Mouse (Mus musculus): Measurements from ENCODE around the gene Rab3c. TPM values are rescaled to one million over a fixed set of nuclear protein-coding genes. Genes with fewer than 3 reads are reported as not detected.
A peak's percentile ranks its signal among the peaks of the same experiment; 100 is the strongest.

Rab3c gene
- polyA plus RNA-seq, 1 experiment from 2014 or later, result 87.8 TPM

- no peaks in the 10 kb centered on the region for H3K27me3 ChIP-seq
- no peak overlapping the region for H3K4me2 ChIP-seq (replicated peaks)
- no peak for ATAC-seq (ENCODE audit: low FRiP score, low read depth)
- no peak overlapping the region for H3K4me3 ChIP-seq
- no peaks in the 10 kb centered on the region for H3K4me1 ChIP-seq
- H3K36me3 ChIP-seq, result no peaks in the 10 kb centered on the region
- 94% methylated on average over 9 of the region's 9 CpGs for WGBS
- no peak overlapping the region for H3K9ac ChIP-seq (replicated peaks)
- H3K9me3 ChIP-seq, result no peaks in the 10 kb centered on the region
- no peak overlapping the region for H3K27ac ChIP-seq (replicated peaks)
Observed at GRCm38 (mm10) chr13:110075587-110075986, 205.2 kb downstream of the Rab3c start.

GRCm38 (mm10) chr13:110074180-110074579 is 206.6 kb downstream of the Rab3c start:
- WGBS, result 74% methylated on average over 2 of the region's 2 CpGs
- H3K4me1 ChIP-seq, result no peaks in the 10 kb centered on the region
- peaks cover 4% of the 10 kb centered on the region; the same call in 1 of the 2 replicates for H3K36me3 ChIP-seq
- H3K27me3 ChIP-seq, result no peaks in the 10 kb centered on the region
- no peak overlapping the region for H3K4me2 ChIP-seq (replicated peaks)
- no peak overlapping the region for H3K4me3 ChIP-seq
- no peak overlapping the region for H3K9ac ChIP-seq (replicated peaks)
- ATAC-seq (ENCODE audit: low FRiP score, low read depth), result no peak
- no peak overlapping the region for H3K27ac ChIP-seq (replicated peaks)
- 0 out of 2 replicates have a peak, but pooled peaks cover 5% of the 10 kb centered on the region for H3K9me3 ChIP-seq

- H3K9ac ChIP-seq (replicated peaks), result no peak overlapping the region
- H3K27me3 ChIP-seq, result no peaks in the 10 kb centered on the region
- H3K36me3 ChIP-seq, result peaks cover 4% of the 10 kb centered on the region; the same call in 1 of the 2 replicates
- H3K4me1 ChIP-seq, result peaks cover 16% of the 10 kb centered on the region; the same call in 1 of the 2 replicates
- H3K9me3 ChIP-seq, result 0 out of 2 replicates have a peak, but pooled peaks cover 5% of the 10 kb centered on the region
- no peak for ATAC-seq (ENCODE audit: low FRiP score, low read depth)
- H3K4me2 ChIP-seq (replicated peaks), result no peak overlapping the region
- no peak overlapping the region for H3K27ac ChIP-seq (replicated peaks)
- WGBS, result 84% methylated on average over 3 of the region's 3 CpGs
- no peak overlapping the region for H3K4me3 ChIP-seq
Observed at GRCm38 (mm10) chr13:110067149-110067548, 213.6 kb downstream of the Rab3c start.

GRCm38 (mm10) chr13:110066674-110067073 is 214.1 kb downstream of the Rab3c start:
- WGBS, result 69% methylated on average over 2 of the region's 2 CpGs
- ATAC-seq (ENCODE audit: low FRiP score, low read depth), result no peak
- peaks cover 4% of the 10 kb centered on the region; the same call in 1 of the 2 replicates for H3K36me3 ChIP-seq

GRCm38 (mm10) chr13:110062835-110063411 is 217.9 kb downstream of the Rab3c start:
- peak; percentile 97 for ATAC-seq (ENCODE audit: low FRiP score, low read depth)
- 7% methylated on average over 9 of the region's 9 CpGs for WGBS

More at GRCm38 (mm10) chr13:110066674-110067073, 214.1 kb downstream of the Rab3c start:
- no peak overlapping the region for H3K9ac ChIP-seq (replicated peaks)
- no peak overlapping the region for H3K4me2 ChIP-seq (replicated peaks)
- 0 out of 2 replicates have a peak, but pooled peaks cover 5% of the 10 kb centered on the region for H3K9me3 ChIP-seq
- peaks cover 17% of the 10 kb centered on the region; the same call in 1 of the 2 replicates for H3K4me1 ChIP-seq
- no peak overlapping the region for H3K27ac ChIP-seq (replicated peaks)
- no peak overlapping the region for H3K4me3 ChIP-seq
- H3K27me3 ChIP-seq, result no peaks in the 10 kb centered on the region

GRCm38 (mm10) chr13:110062288-110062687 is 218.5 kb downstream of the Rab3c start:
- Histone ChIP-seq H3K4me3 (no peak overlapping the region), H3K27me3 (no peaks in the 10 kb centered on the region), H3K36me3 (no peaks in the 10 kb centered on the region), H3K9ac (replicated peaks) (no peak overlapping the region), H3K4me1 (peaks cover 17% of the 10 kb centered on the region; the same call in 1 of the 2 replicates), H3K9me3 (no peaks in the 10 kb centered on the region), H3K4me2 (replicated peaks) (no peak overlapping the region), H3K27ac (replicated peaks) (peak overlapping the region; percentile 58)
- ATAC-seq (ENCODE audit: low FRiP score, low read depth), result no peak
- WGBS, result 53% methylated on average over 8 of the region's 8 CpGs

More at GRCm38 (mm10) chr13:110062835-110063411, 217.9 kb downstream of the Rab3c start:
- Histone ChIP-seq H3K27ac (replicated peaks) (peak overlapping the region; percentile 85), H3K36me3 (no peaks in the 10 kb centered on the region), H3K9ac (replicated peaks) (no peak overlapping the region), H3K4me1 (peaks cover 17% of the 10 kb centered on the region; the same call in 1 of the 2 replicates), H3K4me2 (replicated peaks) (peak overlapping the region; percentile 40), H3K4me3 (no peak overlapping the region), H3K9me3 (no peaks in the 10 kb centered on the region), H3K27me3 (no peaks in the 10 kb centered on the region)

GRCm38 (mm10) chr13:110054538-110054937 is 226.3 kb downstream of the Rab3c start:
- no peak overlapping the region for H3K9ac ChIP-seq (replicated peaks)
- no peak overlapping the region for H3K4me3 ChIP-seq
- H3K4me1 ChIP-seq, result no peaks in the 10 kb centered on the region
- no peaks in the 10 kb centered on the region for H3K9me3 ChIP-seq
- 48% methylated on average over 8 of the region's 8 CpGs for WGBS
- H3K27me3 ChIP-seq, result no peaks in the 10 kb centered on the region
- no peak for ATAC-seq (ENCODE audit: low FRiP score, low read depth)
- H3K27ac ChIP-seq (replicated peaks), result no peak overlapping the region
- H3K4me2 ChIP-seq (replicated peaks), result no peak overlapping the region
- no peaks in the 10 kb centered on the region for H3K36me3 ChIP-seq

GRCm38 (mm10) chr13:110048767-110049434 is 231.9 kb downstream of the Rab3c start:
- Histone ChIP-seq H3K9ac (replicated peaks) (no peak overlapping the region), H3K27ac (replicated peaks) (no peak overlapping the region), H3K4me3 (no peak overlapping the region), H3K9me3 (no peaks in the 10 kb centered on the region), H3K4me2 (replicated peaks) (no peak overlapping the region), H3K4me1 (no peaks in the 10 kb centered on the region), H3K27me3 (no peaks in the 10 kb centered on the region), H3K36me3 (no peaks in the 10 kb centered on the region)
- ATAC-seq (ENCODE audit: low FRiP score, low read depth), result no peak
- WGBS, result 75% methylated on average over 5 of the region's 5 CpGs

- 70% methylated on average over 4 of the region's 4 CpGs for WGBS
- Histone ChIP-seq H3K4me1 (no peaks in the 10 kb centered on the region), H3K9me3 (no peaks in the 10 kb centered on the region), H3K27me3 (no peaks in the 10 kb centered on the region), H3K9ac (replicated peaks) (no peak overlapping the region), H3K36me3 (no peaks in the 10 kb centered on the region), H3K4me3 (no peak overlapping the region), H3K4me2 (replicated peaks) (no peak overlapping the region), H3K27ac (replicated peaks) (no peak overlapping the region)
- ATAC-seq (ENCODE audit: low FRiP score, low read depth), result no peak
Observed at GRCm38 (mm10) chr13:110044418-110044817, 236.4 kb downstream of the Rab3c start.

GRCm38 (mm10) chr13:110039779-110040498 is 240.9 kb downstream of the Rab3c start:
- no peaks in the 10 kb centered on the region for H3K27me3 ChIP-seq
- no peak overlapping the region for H3K27ac ChIP-seq (replicated peaks)
- no peaks in the 10 kb centered on the region for H3K9me3 ChIP-seq
- 85% methylated on average over 3 of the region's 3 CpGs for WGBS
- no peaks in the 10 kb centered on the region for H3K4me1 ChIP-seq
- H3K9ac ChIP-seq (replicated peaks), result no peak overlapping the region
- no peak overlapping the region for H3K4me3 ChIP-seq
- no peak overlapping the region for H3K4me2 ChIP-seq (replicated peaks)
- ATAC-seq (ENCODE audit: low FRiP score, low read depth), result no peak
- H3K36me3 ChIP-seq, result no peaks in the 10 kb centered on the region

- Histone ChIP-seq H3K4me1 (no peaks in the 10 kb centered on the region), H3K27ac (replicated peaks) (no peak overlapping the region), H3K36me3 (no peaks in the 10 kb centered on the region), H3K4me3 (no peak overlapping the region), H3K27me3 (no peaks in the 10 kb centered on the region), H3K4me2 (replicated peaks) (no peak overlapping the region), H3K9ac (replicated peaks) (no peak overlapping the region), H3K9me3 (no peaks in the 10 kb centered on the region)
- WGBS, result 82% methylated on average over 9 of the region's 9 CpGs
- no peak for ATAC-seq (ENCODE audit: low FRiP score, low read depth)
Observed at GRCm38 (mm10) chr13:110039170-110039569, 241.6 kb downstream of the Rab3c start.

- Histone ChIP-seq H3K4me1 (no peaks in the 10 kb centered on the region), H3K9ac (replicated peaks) (no peak overlapping the region), H3K4me3 (no peak overlapping the region), H3K27ac (replicated peaks) (no peak overlapping the region), H3K4me2 (replicated peaks) (no peak overlapping the region), H3K36me3 (no peaks in the 10 kb centered on the region), H3K27me3 (no peaks in the 10 kb centered on the region), H3K9me3 (no peaks in the 10 kb centered on the region)
- ATAC-seq (ENCODE audit: low FRiP score, low read depth), result no peak
- 90% methylated on average over 3 of the region's 3 CpGs for WGBS
Observed at GRCm38 (mm10) chr13:110038521-110038920, 242.3 kb downstream of the Rab3c start.

Measured in midbrain, embryonic 12.5 days (tissue).